Mouse (Mus musculus) urinary bladder, postnatal 10 days (tissue): ENCODE results near the gene Mrpl27.
"Not testable (repeated sequence)": the region's sequence is repeated elsewhere in the genome, so short reads cannot be mapped to it uniquely, and the experiment has no call there.

Source experiments
- DNase-seq: peaks from one replicate; pipeline ENCODE4 v3.0.0; 2022; ENCODE audit warnings: low spot score

Gene Mrpl27

DNA sequence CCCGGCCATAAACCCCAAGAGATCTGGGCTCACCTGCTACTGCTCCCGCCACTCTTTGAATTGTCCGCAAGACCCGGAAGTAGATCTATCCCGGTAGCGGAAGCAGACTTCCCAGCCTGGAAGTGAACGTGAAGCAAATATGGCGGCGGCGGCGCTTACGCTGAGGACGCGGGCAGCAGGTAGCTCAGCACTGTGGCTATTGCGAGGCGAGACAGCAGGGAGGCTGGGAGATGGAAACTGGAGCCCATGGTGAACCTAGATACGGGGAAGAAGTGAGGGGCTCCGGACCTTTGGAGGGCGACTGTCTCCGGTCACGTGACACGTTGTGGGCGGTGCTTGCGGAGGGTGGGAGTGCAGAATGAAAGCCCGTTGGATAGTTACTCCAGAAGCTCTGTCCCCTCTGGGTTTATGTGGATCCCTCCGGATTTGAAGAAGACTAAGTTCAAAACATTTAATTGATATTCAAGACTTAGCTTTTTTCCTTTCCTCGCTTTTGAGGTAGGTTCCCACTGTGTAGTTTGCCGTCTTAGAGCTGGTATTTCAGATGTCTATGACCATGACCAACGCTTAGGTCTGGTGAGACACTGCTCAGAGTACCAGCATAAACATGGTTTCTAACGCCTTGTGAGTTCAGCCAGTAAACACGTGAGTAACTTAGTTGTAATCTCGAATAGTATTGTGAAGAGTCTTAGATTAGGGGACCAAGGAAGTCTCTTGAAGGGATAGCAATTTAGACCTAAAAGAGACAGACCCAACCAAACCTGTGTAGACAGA, at the start of gene Mrpl27, which contains the start of gene Eme1:
Gene Mrpl27 (plus strand): TSS at position 105 of the 774 bp plus-strand sequence.
Gene Eme1 (minus strand): TSS at position 302 of the 774 bp plus-strand sequence.
- peak; percentile 31 for DNase-seq

GRCm38 (mm10) chr11:94610744-94611740, 42.5 kb upstream of the Mrpl27 start:
- no peak for DNase-seq

- DNase-seq, result no peak
Measured at GRCm38 (mm10) chr11:94614603-94615002, 39.0 kb upstream of the Mrpl27 start.

GRCm38 (mm10) chr11:94615494-94615893, 38.1 kb upstream of the Mrpl27 start:
- DNase-seq, result no peak

DNA sequence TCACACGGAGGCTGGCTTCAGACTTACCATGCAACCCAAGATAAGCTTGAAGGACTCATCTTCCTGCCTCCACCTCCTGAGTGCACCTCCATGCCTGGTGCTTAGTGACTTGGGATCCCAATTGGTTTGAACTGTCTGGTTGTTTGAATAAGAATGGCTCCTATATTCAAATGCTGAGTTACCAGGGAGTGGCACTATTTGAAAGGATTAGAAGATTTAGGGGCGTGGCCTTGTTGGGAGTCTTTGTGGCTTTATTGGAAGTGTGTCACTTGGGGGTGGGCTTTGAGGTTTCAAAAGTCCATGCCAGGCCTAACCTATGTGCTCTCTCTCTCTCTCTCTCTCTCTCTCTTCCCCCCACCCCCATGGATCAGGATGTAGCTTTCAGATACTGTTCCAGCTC, 35.9 kb upstream of the Mrpl27 start:
- DNase-seq, result no peak

DNA sequence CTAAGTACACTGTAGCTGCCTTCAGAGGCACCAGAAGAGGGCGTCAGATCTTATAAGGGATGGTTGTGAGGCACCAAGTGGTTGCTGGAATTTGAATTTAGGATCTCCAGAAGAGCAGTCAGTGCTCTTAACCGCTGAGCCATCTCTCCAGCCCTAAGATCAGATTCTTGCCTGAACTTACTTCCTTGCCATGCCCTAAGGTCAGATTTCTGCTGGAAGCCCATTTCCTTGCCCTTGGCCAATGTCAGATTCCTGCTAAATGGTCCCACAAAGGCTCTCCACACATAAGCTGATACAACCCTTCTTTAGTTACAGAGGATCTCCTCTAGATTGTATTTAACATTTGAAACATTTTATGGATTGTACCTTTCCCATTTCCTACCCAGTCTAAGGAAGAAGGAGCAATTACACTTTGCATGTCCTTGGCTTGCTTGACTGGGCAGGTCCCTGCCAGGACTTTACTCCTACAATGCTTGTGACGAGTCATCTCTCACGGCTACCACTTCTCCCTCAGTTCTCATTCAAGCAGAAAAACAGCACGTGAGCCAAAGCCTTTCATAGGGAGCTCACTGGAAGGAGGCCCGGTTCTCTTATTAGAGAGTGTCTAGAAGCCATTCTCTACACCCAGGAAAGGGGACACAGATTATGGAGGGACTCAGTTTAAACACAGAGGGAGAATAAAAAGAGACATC, 32.7 kb upstream of the Mrpl27 start:
- no peak for DNase-seq

DNA sequence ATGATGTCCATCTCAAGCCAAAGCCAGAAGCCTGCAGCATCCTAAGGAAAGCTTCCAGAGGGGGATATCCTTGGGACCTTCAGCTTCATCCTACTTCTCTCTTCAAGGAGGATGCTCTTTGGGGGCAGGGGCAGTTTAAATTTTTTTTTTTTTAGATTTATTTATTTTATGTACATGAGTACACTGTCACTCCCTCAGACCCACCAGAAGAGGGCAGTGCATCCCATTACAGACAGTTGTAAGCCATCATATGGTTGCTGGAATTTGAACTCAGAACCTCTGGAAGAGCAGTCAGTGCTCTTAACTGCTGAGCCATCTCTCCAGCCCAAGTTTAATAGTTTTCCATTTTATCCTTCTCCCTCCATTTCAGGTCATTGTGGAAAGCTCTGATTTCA, 32.1 kb upstream of the Mrpl27 start:
- no peak for DNase-seq

DNA sequence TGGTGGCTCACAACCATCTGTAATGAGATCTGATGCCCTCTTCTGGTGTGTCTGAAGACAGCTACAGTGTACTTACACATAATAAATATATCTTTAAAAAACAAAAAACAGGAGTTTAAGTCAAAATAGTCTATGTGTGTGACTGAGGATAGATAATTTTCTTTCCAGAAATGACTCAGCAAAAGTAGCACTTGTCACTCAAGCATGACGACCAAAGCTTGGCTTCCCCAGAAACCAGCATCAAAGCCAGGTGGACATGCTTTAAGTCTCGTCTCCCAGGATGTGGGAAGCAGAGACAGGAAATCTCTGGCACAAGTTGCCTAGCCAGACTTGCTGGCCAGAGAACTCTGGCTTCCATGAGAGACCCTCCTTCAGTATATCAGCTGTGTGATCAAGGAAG, 31.4 kb upstream of the Mrpl27 start:
- no peak for DNase-seq

DNA sequence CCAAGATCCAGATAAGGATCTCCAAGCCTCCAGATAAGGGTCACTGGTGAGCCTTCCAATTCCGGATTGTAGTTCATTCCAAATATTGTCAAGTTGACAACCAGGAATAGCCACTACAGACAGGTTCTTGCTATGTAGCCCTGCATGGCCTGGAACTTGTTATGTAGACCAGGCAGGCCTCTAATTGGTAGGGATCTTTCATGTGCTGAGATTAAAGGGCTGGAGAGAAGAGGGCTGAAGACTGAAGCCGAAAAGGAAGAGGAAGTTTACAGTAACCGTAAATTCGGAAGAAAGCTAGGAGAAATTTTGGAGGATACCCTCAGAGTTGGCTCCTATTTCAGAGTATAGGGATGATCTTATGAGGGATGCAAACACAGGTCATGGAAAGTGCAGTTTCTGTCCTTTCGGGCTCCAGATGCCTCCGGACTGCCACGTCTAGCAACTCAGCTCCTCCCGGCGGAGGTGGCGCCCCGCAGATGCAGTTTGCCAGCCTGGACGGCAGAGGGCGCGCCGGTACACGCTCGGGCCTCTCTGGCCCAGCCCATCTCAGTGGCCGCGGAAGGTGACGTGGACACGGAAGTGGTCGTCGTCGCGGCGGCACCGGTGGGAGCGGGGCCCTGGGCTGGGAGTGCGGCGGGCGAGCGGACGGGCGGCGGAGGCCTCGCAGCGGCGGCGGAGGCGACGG, 24.2 kb upstream of the Mrpl27 start, which contains the start of gene Lrrc59:
Gene Lrrc59 (plus strand): TSS at position 569 of the 685 bp plus-strand sequence.
- DNase-seq, result peak; percentile 77

- DNase-seq, result no peak
Measured at GRCm38 (mm10) chr11:94629884-94630198, 23.7 kb upstream of the Mrpl27 start.

DNA sequence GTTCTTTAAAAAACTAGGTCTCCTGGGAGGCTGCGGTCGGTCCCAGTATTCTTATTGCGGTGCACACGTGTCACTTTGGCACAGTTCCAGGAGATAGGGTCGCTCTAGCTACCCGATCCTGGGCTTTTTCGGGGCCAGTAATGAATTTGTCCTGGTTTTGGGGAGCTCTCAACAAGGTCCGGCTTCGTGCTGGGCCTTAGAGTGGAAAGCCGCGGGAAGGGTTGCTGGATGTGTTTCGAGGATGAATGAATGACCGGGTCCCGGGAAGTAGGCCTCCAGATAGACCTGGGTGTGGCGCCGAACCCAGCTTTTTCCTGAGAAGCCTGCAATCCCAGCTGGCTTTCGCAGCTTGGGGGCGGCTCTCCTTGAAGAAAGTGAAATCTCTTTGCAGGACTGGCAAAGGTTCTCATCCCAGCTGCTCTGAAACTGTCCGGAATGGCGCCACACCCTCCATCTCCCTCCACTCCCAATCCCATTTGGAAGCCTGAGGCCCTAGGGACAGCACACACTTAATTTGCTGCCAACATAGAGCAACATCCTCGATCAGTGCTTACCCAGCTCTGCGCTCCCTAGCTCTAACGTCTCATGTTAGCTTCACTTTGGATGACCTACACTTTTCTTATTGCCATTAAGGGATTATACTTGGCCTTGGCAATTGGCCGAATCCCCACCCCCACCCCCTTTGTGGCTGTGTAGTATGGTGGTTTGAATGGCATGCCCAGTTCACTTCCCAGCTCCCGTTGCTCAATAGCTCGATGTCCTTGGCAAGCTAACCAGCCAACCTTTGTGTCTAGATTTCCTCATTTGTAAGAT, 23.2 kb upstream of the Mrpl27 start:
- no peak for DNase-seq

GRCm38 (mm10) chr11:94631969-94632368, 21.6 kb upstream of the Mrpl27 start:
- no peak for DNase-seq

- no peak for DNase-seq
Measured at GRCm38 (mm10) chr11:94632988-94633387, 20.6 kb upstream of the Mrpl27 start.

DNA sequence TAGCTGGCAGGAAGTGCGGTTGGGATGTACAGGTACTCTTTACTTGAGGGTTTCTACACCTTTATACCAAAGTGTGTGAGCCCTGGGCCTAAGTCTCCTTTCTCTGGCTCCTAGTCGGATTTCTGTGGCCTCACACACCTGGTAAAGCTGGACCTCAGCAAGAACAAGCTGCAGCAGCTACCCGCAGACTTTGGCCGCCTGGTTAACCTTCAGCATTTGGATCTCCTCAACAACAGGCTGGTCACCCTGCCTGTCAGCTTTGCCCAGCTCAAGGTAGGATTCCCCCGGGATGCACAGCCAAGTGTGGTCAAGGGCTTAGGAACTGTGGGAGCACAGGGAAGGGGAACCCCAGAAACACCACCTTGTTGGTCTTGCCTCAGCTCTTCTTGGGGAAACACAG, 19.1 kb upstream of the Mrpl27 start:
- DNase-seq, result no peak

DNA sequence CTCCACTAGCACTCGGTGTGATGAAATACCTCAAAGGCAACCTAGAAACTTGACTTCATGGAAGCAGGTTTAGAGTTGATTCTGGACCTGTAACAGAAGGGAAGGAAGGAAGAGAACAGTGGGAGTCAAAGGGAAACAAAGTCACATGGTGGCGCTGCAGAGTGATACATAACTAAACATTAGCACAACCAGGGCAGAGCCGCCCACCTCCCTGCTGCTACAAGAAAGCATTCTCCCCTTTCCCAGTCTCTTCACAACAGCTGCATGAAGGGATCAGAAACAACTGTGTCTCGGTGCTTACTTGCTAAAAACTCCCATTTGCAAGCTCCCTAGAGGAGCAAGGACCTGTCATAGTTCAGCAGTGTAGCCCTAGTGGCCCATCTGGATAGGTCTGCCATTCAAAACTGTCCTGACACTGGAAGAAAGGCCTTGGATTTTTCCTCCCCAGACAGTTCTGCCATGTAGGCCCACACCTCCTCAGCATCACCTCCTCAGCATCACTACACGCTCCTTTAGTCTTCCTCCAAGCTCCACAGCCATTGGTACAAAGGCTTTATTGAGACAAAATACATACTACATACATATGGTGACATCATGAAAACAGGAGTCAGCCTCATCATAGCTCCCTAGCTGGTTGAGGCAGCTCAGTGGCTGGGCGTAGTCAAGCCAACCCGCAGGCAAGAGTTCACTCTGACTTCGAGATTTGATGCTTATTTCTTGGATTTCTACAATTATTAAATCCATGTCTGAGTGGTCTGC, 8.9 kb upstream of the Mrpl27 start:
- no peak for DNase-seq

DNA sequence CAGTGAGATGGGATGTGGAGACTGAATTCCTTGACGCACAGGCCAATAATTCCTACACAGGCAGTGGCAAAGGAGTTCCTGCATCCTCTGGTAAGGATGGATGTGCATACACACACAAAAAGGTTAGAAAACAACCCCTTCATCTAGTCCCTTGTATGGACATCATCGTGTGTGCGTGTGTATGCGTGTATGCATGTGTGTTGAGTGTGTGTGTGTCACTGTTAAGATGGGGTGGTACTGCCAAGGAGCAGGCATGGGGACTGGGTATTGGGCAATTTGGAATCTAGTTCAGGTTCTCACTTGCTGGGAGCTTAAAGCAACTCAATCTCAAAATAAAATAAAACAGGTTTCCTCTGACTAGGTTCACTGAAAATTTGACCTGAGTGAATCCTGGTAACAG, 7.1 kb upstream of the Mrpl27 start:
- no peak for DNase-seq

DNA sequence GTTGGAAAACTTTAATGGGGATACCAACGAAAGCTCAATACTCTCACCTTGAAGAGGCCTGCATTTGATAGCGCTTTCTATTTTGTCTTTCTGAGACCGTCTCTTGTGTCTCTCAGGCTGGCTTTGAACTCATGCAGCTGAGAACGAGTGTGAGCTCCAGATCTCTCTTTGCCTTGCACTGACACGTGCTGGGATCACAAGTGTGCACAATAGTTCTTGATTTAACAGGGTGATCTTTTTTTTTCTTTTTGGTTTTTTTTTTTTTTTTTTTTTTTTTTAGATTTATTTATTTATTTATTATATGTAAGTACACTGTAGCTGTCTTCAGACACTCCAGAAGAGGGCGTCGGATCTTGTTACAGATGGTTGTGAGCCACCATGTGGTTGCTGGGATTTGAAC, 2.3 kb upstream of the Mrpl27 start:
- DNase-seq, result not testable (repeated sequence)

DNA sequence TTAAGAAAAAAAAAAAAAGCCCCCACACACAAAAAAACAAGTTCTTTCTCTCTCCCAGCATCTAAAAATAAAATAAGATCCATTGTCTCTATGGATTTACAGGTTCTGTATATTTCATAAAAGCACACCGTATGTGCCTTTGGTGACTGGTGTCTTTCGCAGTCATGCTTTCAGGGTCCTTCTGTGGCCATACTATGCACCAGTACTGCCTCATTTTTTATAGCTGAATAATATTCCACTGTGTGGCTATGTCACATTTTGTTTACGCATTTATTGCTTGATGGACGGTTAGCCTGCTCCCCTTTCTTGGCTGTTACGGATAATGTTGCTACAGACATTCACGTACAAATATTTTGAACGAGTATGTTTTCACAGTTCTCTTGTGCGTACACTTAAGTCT, 594 bp upstream of the Mrpl27 start:
- DNase-seq, result no peak

- no peak for DNase-seq
Measured at GRCm38 (mm10) chr11:94661344-94661743, 7.8 kb downstream of the Mrpl27 start.

GRCm38 (mm10) chr11:94665281-94665680, 11.7 kb downstream of the Mrpl27 start:
- no peak for DNase-seq
